Mouse (Mus musculus): ENCODE measurements at regions not wholly inside any gene's neighbourhood (a gene's known extent, or its start where the extent isn't known, plus 50 kb on each side); places are given as distances from the start of the nearest gene placed in this dataset.
"Not testable (repeated sequence)": the region's sequence is repeated elsewhere in the genome, so short reads cannot be mapped to it uniquely, and the experiment has no call there.

DNA sequence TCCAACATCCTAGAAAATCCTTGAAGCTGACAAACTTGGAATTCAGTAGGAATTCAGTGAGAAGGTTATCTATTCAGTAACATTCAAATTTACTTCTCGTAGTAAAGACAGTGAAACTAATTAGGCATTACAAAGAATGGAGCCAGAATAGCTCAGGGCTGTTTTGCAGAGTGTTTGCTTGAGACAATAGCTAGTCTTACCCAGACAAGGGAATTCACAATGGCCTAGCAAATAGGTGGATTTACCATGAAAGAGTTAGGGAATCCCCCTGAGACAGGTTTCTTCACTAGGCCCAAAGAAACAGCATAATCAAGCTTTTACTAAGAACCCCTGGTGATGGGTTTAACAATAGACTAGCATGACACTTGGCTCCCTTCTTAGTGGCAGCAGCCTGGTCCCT lies 699.2 kb upstream of the Dmd start:
- H3K4me3 ChIP-seq; DNase-seq (ENCODE audit: extremely low spot score in 1 of 2, low spot score in 2 of 2); H3K27ac ChIP-seq; intact Hi-C loops (cut with DNase I): not testable (repeated sequence)

DNA sequence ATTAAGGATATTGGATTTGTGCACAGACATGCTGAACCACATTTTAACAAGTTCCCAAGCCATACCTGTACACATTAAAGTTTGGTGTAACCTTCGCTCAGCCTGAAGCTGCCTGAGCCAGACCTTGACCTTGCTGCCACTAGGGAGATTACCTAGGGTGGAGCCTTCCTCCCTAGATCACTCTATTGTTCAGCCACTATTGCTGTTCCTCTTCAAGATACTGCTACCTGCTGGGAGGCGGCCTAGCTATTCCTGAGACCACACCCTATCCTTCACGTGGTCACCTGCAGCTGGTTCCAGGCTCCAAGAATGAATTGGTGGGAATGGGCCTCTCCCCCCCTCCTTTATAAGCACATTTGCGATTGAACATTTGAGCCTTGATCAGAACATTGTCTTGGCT lies 666.3 kb upstream of the Dmd start:
- intact Hi-C loops (cut with DNase I); H3K4me3 ChIP-seq; DNase-seq (ENCODE audit: extremely low spot score in 1 of 2, low spot score in 2 of 2); H3K27ac ChIP-seq: not testable (repeated sequence)

DNA sequence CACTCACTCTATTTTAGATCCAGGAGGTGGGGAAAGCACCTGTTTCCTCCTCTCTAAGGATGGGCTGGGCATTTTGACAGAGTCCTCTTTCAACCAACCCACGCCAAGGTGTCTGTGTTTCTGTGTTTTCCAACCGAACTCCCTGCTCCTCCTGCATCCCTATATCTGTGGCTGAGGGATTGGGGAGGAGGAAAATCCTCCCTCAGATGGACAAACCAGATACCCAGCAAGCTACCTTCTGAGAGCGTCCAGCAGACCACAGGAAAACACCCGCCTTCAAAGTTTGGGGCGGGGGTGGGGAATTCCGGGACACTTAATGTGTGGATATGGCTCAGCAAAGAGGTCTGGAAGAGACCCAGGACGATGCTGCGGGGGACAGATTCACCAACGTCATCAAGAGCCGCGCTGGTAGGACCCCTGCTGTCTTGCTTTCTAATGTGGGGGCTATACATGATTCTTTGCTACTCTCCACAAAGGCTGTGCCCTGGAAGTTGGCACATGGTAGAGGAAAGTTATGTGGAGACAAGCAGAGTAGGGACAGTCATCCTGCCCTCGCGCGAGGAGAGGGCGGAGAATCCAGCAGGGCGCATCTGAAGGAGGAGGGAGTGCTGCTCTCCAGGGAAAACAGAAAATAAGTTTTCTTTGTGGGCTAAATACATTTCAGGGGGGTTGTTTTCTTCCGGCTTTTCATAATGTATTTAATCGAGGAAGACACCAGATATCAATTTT lies 637.7 kb upstream of the Dmd start:
- intact Hi-C loops (cut with DNase I): loop anchor here (10.0 kb wide), 1 partner anchor 596 kb away; no protein-coding TSS in a partner anchor

More for the DNA sequence above, 637.7 kb upstream of the Dmd start:
- TF ChIP-seq CTCF (IDR thresholded peaks at IDR 0.05): no peak
- Histone ChIP-seq H3K4me3 (peak overlapping the region; percentile 41), H3K27ac (peak overlapping the region; percentile 72)
- DNase-seq (ENCODE audit: extremely low spot score in 1 of 2, low spot score in 2 of 2): peak; percentile 11 to 24

All from left cerebral cortex, adult 2 months (tissue).